In the genomic region with DNA sequence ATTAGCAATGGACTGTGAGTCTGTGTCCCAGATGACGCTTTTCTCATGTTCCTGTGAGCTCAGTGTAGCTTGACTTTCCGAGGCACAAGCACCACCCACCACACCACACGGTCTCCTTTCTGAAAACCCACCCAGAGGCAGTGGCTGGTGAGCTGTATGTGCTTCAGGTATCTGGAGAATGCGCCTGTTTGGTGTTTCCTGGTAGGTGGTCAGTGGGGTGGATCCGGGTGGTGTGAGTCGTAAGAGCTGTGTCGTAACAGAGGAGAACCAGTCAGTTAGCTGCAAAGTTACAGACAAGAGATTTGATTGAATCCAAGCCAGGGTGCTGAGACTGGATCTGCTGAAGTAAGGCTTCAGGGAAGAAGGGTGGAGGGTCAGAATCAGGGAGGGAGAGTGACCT, we compare ENCODE assay signal across 20 mouse cellular contexts.
DNase-seq lines count a peak whose midpoint lies in the region; ATAC-seq and TF ChIP-seq lines count a peak whose summit lies in the region.
"Had no signal": no experiment of that assay in that cellular context is flagged by ENCODE, and none has a peak within 500 bp of the region (broad histone marks: within the 10 kb centered on the region; RNA-seq: fewer than 3 reads in every experiment).

No protein-coding gene starts in this region.

- H3K27ac ChIP-seq in kidney, embryonic 14.5 days (ENCODE audit: low read depth, low read length) = no peak overlapping the region
- no peak overlapping the region; the same call in 1 of the 2 replicates for H3K27ac ChIP-seq in intestine, postnatal 0 days (ENCODE audit: low read depth, low read length)
- H3K27ac ChIP-seq in liver, embryonic 12.5 days = no peak overlapping the region
- H3K27ac ChIP-seq: hindbrain, embryonic 10.5 days; hindbrain, postnatal 0 days; left cerebral cortex, adult 2 months; liver, embryonic 13.5 days had no signal

- no peaks in the 10 kb centered on the region; the same call in 1 of the 2 replicates for H3K27me3 ChIP-seq in kidney, embryonic 14.5 days (ENCODE audit: control insufficient read depth, insufficient read depth, low read length)
- H3K27me3 ChIP-seq in intestine, postnatal 0 days (replicated peaks; ENCODE audit: control insufficient read depth, insufficient read depth, low read length) = no peaks in the 10 kb centered on the region
- H3K27me3 ChIP-seq in liver, embryonic 12.5 days (replicated peaks) = no peaks in the 10 kb centered on the region
- H3K27me3 ChIP-seq: liver, embryonic 13.5 days had no signal

- peak; percentile 32 for DNase-seq in embryo, embryonic 10 days (ENCODE audit: low spot score)
- DNase-seq in embryo, embryonic 10.5 days (ENCODE audit: low spot score) = no peak
- DNase-seq in kidney, postnatal 4 days = peak; percentile 8 to 14
- peak; percentile 32 for DNase-seq in NIH3T3 (ENCODE audit: low read depth)
- no peak for DNase-seq in urinary bladder, postnatal 14 days (ENCODE audit: low spot score)
- DNase-seq: adrenal gland, postnatal 25 days; cerebellum, adult 11-12 months; cerebellum, postnatal 36 days; kidney, postnatal 25 days; layer of hippocampus, adult 9-11 months; liver, embryonic 13.5 days; lung, postnatal 4 days; thymus, adult 2 months had no signal

- H3K9me3 ChIP-seq in kidney, embryonic 14.5 days (ENCODE audit: control insufficient read depth, low read length) = no peaks in the 10 kb centered on the region
- no peaks in the 10 kb centered on the region for H3K9me3 ChIP-seq in intestine, postnatal 0 days (ENCODE audit: control insufficient read depth)
- H3K9me3 ChIP-seq in liver, embryonic 12.5 days (replicated peaks) = no peaks in the 10 kb centered on the region
- H3K9me3 ChIP-seq: hindbrain, embryonic 10.5 days; liver, embryonic 13.5 days had no signal

- peaks cover 9% of the 10 kb centered on the region for H3K4me1 ChIP-seq in kidney, embryonic 14.5 days (ENCODE audit: control insufficient read depth, insufficient read depth, low read length)
- no peaks in the 10 kb centered on the region for H3K4me1 ChIP-seq in intestine, postnatal 0 days (replicated peaks; ENCODE audit: control insufficient read depth, insufficient read depth, low read length)
- H3K4me1 ChIP-seq in liver, embryonic 12.5 days = no peaks in the 10 kb centered on the region
- H3K4me1 ChIP-seq: liver, embryonic 13.5 days had no signal

- TF ChIP-seq CTCF in intestine, postnatal 0 days (IDR thresholded peaks at IDR 0.05; ENCODE audit: low read depth) = no peak

- 51% methylated on average over 7 of the region's 7 CpGs for WGBS in kidney, embryonic 14.5 days
- 54% methylated on average over 7 of the region's 7 CpGs for WGBS in intestine, postnatal 0 days
- 61% methylated on average over 7 of the region's 7 CpGs for WGBS in liver, embryonic 12.5 days (ENCODE audit: insufficient replicate concordance)

- no peak overlapping the region for H3K9ac ChIP-seq in kidney, embryonic 14.5 days (ENCODE audit: low read depth, low read length)
- no peak overlapping the region for H3K9ac ChIP-seq in intestine, postnatal 0 days (ENCODE audit: low read depth, low read length)
- no peak overlapping the region for H3K9ac ChIP-seq in liver, embryonic 12.5 days
- H3K9ac ChIP-seq: liver, embryonic 13.5 days had no signal

- no peak overlapping the region for H3K4me2 ChIP-seq in kidney, embryonic 14.5 days (replicated peaks; ENCODE audit: low read depth, low read length)
- H3K4me2 ChIP-seq in intestine, postnatal 0 days (replicated peaks; ENCODE audit: low read depth) = peak overlapping the region; percentile 32; the same call in 1 of the 2 replicates
- no peak overlapping the region for H3K4me2 ChIP-seq in liver, embryonic 12.5 days
- H3K4me2 ChIP-seq: liver, embryonic 13.5 days had no signal

- no peak overlapping the region for H3K4me3 ChIP-seq in kidney, embryonic 14.5 days (ENCODE audit: low read length)
- no peak overlapping the region for H3K4me3 ChIP-seq in intestine, postnatal 0 days (ENCODE audit: low read depth, low read length)
- H3K4me3 ChIP-seq in liver, embryonic 12.5 days = no peak overlapping the region
- H3K4me3 ChIP-seq: hindbrain, embryonic 10.5 days; left cerebral cortex, adult 2 months; liver, embryonic 13.5 days had no signal

- H3K36me3 ChIP-seq in kidney, embryonic 14.5 days (ENCODE audit: control insufficient read depth, insufficient read depth, low read length) = no peaks in the 10 kb centered on the region
- no peaks in the 10 kb centered on the region for H3K36me3 ChIP-seq in intestine, postnatal 0 days (ENCODE audit: control insufficient read depth, insufficient read depth)
- H3K36me3 ChIP-seq in liver, embryonic 12.5 days = no peaks in the 10 kb centered on the region
- H3K36me3 ChIP-seq: hindbrain, embryonic 10.5 days; liver, embryonic 13.5 days had no signal

- ATAC-seq in kidney, embryonic 14.5 days (ENCODE audit: low FRiP score, low TSS enrichment) = no peak
- no peak for ATAC-seq in intestine, postnatal 0 days
- ATAC-seq in liver, embryonic 12.5 days = no peak
- ATAC-seq: CD4-positive, CD25-positive, alpha-beta regulatory T cell, adult 4 months; hindbrain, postnatal 0 days had no signal

Comparison
In these comparisons a context has a peak if more than half of its experiments do, and no peak if none do; other contexts are left out.
1. DNase-seq: peak in embryo, embryonic 10 days (single experiment), kidney, postnatal 4 days (2 of 2) and NIH3T3 (single experiment); none in embryo, embryonic 10.5 days (single experiment) and urinary bladder, postnatal 14 days (single experiment).